Mouse (Mus musculus) heart, embryonic 16.5 days (tissue): ENCODE measurements around the gene Dock8. TPM values are rescaled to one million over a fixed set of nuclear protein-coding genes. Genes with fewer than 3 reads are reported as not detected.

ENCODE experiments used
- ATAC-seq: fragments of 200-750 bp; cut with Nextera tagmentation; replicated peaks from 2 replicates; pipeline ENCODE4 v1.8.0; 2017; ENCODE audit warnings: moderate number of reproducible peaks; ENCODE audit not compliant: insufficient read depth, low FRiP score; ENCODE audit errors: extremely low read depth
- H3K27ac ChIP-seq: fragments of 300-500 bp; sonication (generic); 2 replicates; pipeline ENCODE4 v1.5.1; 2014; ENCODE audit warnings: mild to moderate bottlenecking, low read length, control low read depth, moderate library complexity
- H3K27me3 ChIP-seq: fragments of 300-500 bp; sonication (generic); 2 replicates; pipeline ENCODE4 v1.6.1; 2014; ENCODE audit warnings: low read length, mixed read lengths; ENCODE audit not compliant: control insufficient read depth, insufficient read depth
- H3K36me3 ChIP-seq: fragments of 300-500 bp; sonication (generic); 2 replicates; pipeline ENCODE4 v1.6.1; 2014; ENCODE audit not compliant: control insufficient read depth, insufficient read depth
- H3K4me1 ChIP-seq: fragments of 300-500 bp; sonication (generic); 2 replicates; pipeline ENCODE4 v1.6.1; 2014; ENCODE audit warnings: low read length, mixed read lengths; ENCODE audit not compliant: control insufficient read depth, insufficient read depth
- H3K4me2 ChIP-seq: fragments of 300-500 bp; sonication (generic); 2 replicates; pipeline ENCODE4 v1.6.1; 2014; ENCODE audit warnings: low read depth, mild to moderate bottlenecking, control low read depth, low read length
- H3K4me3 ChIP-seq: fragments of 300-500 bp; sonication (generic); 2 replicates; pipeline ENCODE4 v1.5.1; 2014; ENCODE audit warnings: mild to moderate bottlenecking, control low read depth, low read length
- H3K9ac ChIP-seq: fragments of 300-500 bp; sonication (generic); 2 replicates; pipeline ENCODE4 v1.6.1; 2014; ENCODE audit warnings: low read length, control low read depth
- H3K9me3 ChIP-seq: fragments of 300-500 bp; sonication (generic); replicated peaks from 2 replicates; pipeline ENCODE4 v1.6.1; 2016; ENCODE audit warnings: low read length; ENCODE audit not compliant: control insufficient read depth
- WGBS: fragments of 180-500 bp; shearing (Covaris S2); extraction: QIAGEN DNeasy Blood & Tissue Kit; methylation state at CpG from one replicate; pipeline ENCODE4 v1.1.7; 2014; 5-methylcytosine and 5-hydroxymethylcytosine counted together
- polyA plus RNA-seq: library from polyadenylated mRNA; unstranded; fragments of >200 nt; fragmentation: Nextera tagmentation; extraction: Ambion mirVana; gene quantifications from 2 replicates; pipeline ENCODE4 v1.2.1, GENCODE M21; 2015

The Dock8 gene
- polyA plus RNA-seq, 1 experiment from 2014 or later = 8.3 TPM

DNA sequence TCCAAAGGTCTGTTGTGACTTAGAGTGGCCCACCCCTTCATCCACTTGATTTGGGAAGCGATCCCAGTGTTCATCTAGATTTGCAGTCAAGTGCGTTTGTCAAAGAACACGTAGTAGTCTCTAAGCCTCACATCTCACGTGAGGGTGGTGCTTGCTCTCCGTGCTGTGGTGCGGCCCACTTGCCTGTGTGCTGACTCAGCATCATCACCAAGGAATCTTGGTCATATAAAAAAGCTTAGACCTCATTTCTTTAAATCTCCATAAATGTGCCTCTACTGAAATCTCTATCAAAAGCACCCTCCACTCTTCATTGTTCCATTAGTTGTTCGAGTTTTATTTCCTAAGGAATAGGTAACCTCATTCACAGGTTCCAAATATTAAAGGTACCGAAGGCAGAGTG is 107.0 kb downstream of the Dock8 start:
- 86% methylated on average over 8 of the region's 8 CpGs for WGBS
- H3K4me3 ChIP-seq = no peak overlapping the region
- no peak overlapping the region for H3K27ac ChIP-seq
- H3K9me3 ChIP-seq = no peaks in the 10 kb centered on the region
- ATAC-seq = no peak
- H3K27me3 ChIP-seq = no peaks in the 10 kb centered on the region
- H3K4me1 ChIP-seq = peaks cover 4% of the 10 kb centered on the region; the same call in 1 of the 2 replicates
- no peak overlapping the region for H3K4me2 ChIP-seq
- no peaks in the 10 kb centered on the region for H3K36me3 ChIP-seq
- H3K9ac ChIP-seq = no peak overlapping the region

DNA sequence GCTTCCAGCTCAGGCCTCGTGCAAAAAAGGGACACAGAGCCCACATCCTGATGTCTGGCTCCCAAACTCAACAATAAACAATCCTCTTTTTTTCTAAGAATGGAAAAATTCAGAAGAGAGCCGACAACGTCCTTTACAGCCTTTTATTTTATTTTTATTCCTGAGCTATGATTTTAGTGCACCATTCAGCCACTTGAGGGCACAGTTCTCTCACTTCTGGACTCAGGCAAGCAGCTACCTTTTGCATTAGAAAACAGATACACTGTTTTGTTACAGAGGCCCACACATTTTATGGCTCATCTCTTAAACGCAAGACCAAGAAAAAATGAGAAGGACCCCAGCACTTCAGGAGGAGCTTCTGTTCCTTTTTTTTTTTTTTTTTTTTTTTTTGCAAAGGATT is 108.1 kb downstream of the Dock8 start:
- no peak for ATAC-seq
- Histone ChIP-seq H3K4me2 (no peak overlapping the region), H3K27ac (no peak overlapping the region)

DNA sequence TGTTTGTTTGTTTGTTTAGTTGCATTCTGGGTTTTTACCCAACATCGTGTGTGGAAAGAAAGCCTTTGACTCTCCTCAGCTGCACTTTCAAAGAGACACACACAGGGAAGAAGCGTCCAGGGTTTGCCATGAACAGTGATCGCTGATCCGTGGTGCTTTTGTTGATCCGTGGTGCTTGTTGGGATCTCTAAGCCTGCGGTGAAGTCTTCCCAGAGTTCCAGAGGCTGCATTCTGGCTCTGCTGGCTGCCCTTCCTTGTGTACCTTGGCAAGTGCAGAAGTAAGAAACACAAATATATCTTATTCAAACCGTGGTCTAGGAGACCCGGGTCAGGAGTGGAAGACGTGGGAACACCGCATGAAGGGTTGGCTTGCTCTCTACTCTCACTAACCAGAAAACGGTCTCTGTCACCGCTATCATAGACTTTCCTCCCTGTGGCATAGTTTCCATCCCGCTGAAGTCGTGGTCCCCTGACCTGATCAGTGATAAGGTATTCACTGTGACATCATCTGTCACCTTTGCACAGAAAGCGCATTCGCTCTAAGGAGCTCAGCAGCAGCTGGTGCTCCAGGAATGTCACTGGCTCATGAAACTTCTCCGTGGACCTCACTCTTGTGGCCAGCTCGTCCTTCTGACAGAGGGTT is 112.4 kb downstream of the Dock8 start:
- no peak overlapping the region for H3K9ac ChIP-seq
- no peaks in the 10 kb centered on the region for H3K27me3 ChIP-seq
- peak; percentile 41; the same call in 1 of the 2 replicates for ATAC-seq
- no peak overlapping the region for H3K4me3 ChIP-seq
- peaks cover 4% of the 10 kb centered on the region; the same call in 1 of the 2 replicates for H3K4me1 ChIP-seq
- no peak overlapping the region for H3K27ac ChIP-seq
- no peaks in the 10 kb centered on the region for H3K36me3 ChIP-seq
- WGBS = 58% methylated on average over 18 of the region's 18 CpGs
- peak overlapping the region; percentile 18; the same call in 1 of the 2 replicates for H3K4me2 ChIP-seq
- H3K9me3 ChIP-seq = no peaks in the 10 kb centered on the region

More for the DNA sequence above, 108.1 kb downstream of the Dock8 start:
- 27% methylated on average over 4 of the region's 4 CpGs for WGBS
- Histone ChIP-seq H3K4me1 (peaks cover 4% of the 10 kb centered on the region; the same call in 1 of the 2 replicates), H3K9me3 (no peaks in the 10 kb centered on the region), H3K9ac (no peak overlapping the region), H3K27me3 (no peaks in the 10 kb centered on the region), H3K36me3 (no peaks in the 10 kb centered on the region), H3K4me3 (no peak overlapping the region)

DNA sequence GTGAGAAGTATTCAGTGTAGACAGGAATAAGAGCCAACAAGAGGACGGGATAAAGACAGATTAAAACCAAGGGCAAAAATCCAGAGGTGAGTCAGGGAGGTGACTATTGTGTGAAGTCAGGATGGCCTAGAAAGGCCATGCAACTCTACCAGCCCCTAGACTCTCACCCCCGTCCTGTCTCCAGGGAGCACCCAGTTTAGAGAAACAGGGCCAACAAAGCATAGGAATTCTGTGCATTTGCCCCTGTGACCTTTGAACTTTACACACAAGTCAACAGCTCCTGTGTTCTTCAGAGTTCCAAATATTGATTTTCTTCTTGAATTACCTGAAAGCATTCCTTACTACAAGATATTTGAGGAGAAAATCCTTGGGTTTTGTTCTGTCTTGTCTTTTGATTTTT is 117.6 kb downstream of the Dock8 start:
- ATAC-seq = no peak
- no peak overlapping the region for H3K4me2 ChIP-seq
- H3K9me3 ChIP-seq = no peaks in the 10 kb centered on the region
- no peak overlapping the region for H3K27ac ChIP-seq
- 75% methylated on average over 2 of the region's 2 CpGs for WGBS
- no peak overlapping the region for H3K4me3 ChIP-seq
- H3K36me3 ChIP-seq = no peaks in the 10 kb centered on the region
- no peaks in the 10 kb centered on the region for H3K27me3 ChIP-seq
- no peak overlapping the region for H3K9ac ChIP-seq
- H3K4me1 ChIP-seq = peaks cover under 1% of the 10 kb centered on the region; the same call in 1 of the 2 replicates

DNA sequence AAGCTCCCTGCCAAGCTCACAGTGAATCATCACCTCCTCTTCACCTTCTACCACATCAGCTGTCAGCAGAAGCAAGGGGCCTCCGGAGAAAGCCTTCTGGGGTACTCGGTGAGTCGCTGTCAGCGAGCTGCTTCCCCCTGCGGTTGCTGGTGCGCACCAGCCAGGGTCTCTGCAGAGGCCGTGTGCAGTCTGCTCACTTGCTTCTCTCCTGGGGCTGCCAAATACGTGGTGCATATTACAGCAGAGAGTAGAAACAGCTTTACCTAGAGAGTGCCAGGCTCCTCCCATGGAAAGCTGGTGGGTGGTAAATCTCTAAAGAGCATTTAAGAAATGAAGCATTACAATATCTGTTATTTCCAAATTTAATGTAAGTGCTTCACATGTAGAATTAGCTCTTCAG is 123.1 kb downstream of the Dock8 start:
- H3K9ac ChIP-seq = no peak overlapping the region
- H3K27ac ChIP-seq = no peak overlapping the region
- peak overlapping the region; percentile 6; the same call in 1 of the 2 replicates for H3K4me2 ChIP-seq
- H3K4me1 ChIP-seq = peaks cover 8% of the 10 kb centered on the region; the same call in 1 of the 2 replicates
- WGBS = 39% methylated on average over 8 of the region's 8 CpGs
- ATAC-seq = no peak
- no peaks in the 10 kb centered on the region for H3K27me3 ChIP-seq
- H3K36me3 ChIP-seq = no peaks in the 10 kb centered on the region
- no peak overlapping the region for H3K4me3 ChIP-seq
- H3K9me3 ChIP-seq = no peaks in the 10 kb centered on the region

DNA sequence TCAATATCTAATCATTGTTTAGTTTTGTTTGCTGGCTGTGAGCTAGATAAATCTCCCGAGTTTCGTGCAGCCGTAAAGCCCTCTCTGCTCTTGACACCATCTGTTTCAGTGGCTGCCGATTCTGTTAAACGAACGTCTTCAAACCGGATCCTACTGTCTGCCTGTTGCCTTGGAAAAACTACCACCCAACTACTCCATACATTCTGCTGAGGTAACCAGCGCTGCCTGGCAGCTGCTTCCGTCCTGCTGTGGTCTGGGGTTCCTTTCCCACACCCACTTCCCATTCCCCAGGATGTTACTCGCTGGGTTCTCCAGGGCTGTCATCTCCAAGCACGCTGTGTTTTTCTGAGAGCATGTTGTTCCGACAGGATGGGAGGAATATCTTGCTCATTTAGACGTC is 123.7 kb downstream of the Dock8 start:
- H3K27me3 ChIP-seq = no peaks in the 10 kb centered on the region
- H3K27ac ChIP-seq = peak overlapping the region; percentile 13; the same call in 1 of the 2 replicates
- no peak for ATAC-seq
- H3K4me1 ChIP-seq = peaks cover 8% of the 10 kb centered on the region; the same call in 1 of the 2 replicates
- no peaks in the 10 kb centered on the region for H3K36me3 ChIP-seq
- no peak overlapping the region; the same call in 1 of the 2 replicates for H3K4me3 ChIP-seq
- no peaks in the 10 kb centered on the region for H3K9me3 ChIP-seq
- H3K9ac ChIP-seq = peak overlapping the region; percentile 36; the same call in 1 of the 2 replicates
- peak overlapping the region; percentile 49 for H3K4me2 ChIP-seq
- 34% methylated on average over 13 of the region's 13 CpGs for WGBS

DNA sequence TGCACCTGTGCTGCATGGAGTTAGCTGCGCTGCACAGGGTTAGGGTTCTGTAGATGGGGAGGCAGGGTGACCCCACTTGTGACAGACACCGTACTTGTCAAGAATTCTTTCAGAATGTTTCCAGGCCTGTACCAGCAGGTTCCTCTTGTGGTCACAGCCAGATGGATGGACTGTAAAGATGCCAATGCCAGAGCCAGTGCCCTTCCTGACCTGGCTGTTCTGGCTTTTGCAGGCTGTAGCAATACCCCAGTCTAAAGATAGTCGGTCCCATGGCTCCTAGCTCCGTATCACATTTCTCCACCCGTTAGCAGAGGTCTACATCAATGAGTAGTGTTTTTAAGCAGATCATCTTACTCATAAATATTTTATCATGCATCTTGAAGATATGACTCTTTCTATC is 124.1 kb downstream of the Dock8 start:
- H3K4me3 ChIP-seq = no peak overlapping the region; the same call in 1 of the 2 replicates
- no peaks in the 10 kb centered on the region for H3K27me3 ChIP-seq
- no peak overlapping the region for H3K9ac ChIP-seq
- peaks cover 8% of the 10 kb centered on the region; the same call in 1 of the 2 replicates for H3K4me1 ChIP-seq
- no peak for ATAC-seq
- 66% methylated on average over 5 of the region's 5 CpGs for WGBS
- H3K27ac ChIP-seq = peak overlapping the region; percentile 13; the same call in 1 of the 2 replicates
- H3K4me2 ChIP-seq = peak overlapping the region; percentile 49
- no peaks in the 10 kb centered on the region for H3K9me3 ChIP-seq
- no peaks in the 10 kb centered on the region for H3K36me3 ChIP-seq

DNA sequence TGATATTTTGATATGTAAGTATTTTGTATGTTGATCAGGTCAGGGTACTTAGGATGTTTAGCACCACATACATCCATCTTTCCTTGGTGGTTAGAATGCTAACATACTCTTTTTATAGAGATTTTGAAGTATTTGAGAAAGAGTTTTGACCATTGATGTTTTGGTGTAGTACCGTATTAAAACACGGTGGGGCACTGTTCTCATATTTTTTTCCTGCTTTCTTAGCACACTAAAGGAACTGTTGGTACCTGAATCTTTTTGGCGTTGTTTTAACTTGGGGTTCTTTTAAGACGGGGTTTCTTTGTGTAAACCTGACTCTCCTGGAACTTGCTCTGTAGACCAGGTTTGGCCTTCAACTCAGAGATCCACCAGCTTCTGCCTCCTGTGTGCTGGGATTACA is 133.0 kb downstream of the Dock8 start:
- H3K9ac ChIP-seq = no peak overlapping the region
- H3K27me3 ChIP-seq = no peaks in the 10 kb centered on the region
- no peak overlapping the region for H3K4me2 ChIP-seq
- 14% methylated on average over 4 of the region's 4 CpGs for WGBS
- no peak overlapping the region for H3K4me3 ChIP-seq
- no peak for ATAC-seq
- no peaks in the 10 kb centered on the region for H3K4me1 ChIP-seq
- no peaks in the 10 kb centered on the region for H3K9me3 ChIP-seq
- H3K27ac ChIP-seq = no peak overlapping the region
- H3K36me3 ChIP-seq = no peaks in the 10 kb centered on the region; the same call in 1 of the 2 replicates

DNA sequence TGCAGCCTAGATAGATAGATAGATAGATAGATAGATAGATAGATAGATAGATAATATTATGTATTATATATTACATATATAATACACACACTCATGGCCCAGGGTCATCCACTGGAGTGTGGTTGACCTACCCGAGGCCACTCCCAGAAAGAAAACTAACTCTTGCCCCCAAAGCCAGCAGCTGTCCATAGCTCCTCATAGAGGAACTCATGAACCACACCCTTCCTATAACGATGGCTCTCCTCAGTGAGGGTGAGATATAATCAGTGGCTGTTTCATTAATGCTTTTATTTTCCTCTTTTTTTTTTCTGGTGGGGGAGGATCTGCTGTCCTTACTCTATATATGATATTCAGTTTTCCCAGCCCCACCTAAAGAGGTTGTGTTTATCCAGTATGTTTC is 134.6 kb downstream of the Dock8 start:
- Histone ChIP-seq H3K36me3 (no peaks in the 10 kb centered on the region; the same call in 1 of the 2 replicates), H3K4me1 (0 out of 2 replicates have a peak, but pooled peaks cover 5% of the 10 kb centered on the region), H3K4me3 (no peak overlapping the region), H3K27me3 (no peaks in the 10 kb centered on the region), H3K9ac (no peak overlapping the region), H3K4me2 (no peak overlapping the region), H3K27ac (no peak overlapping the region), H3K9me3 (no peaks in the 10 kb centered on the region)
- WGBS = 83% methylated on average over 2 of the region's 2 CpGs
- no peak for ATAC-seq
